Mouse (Mus musculus): ENCODE measurements around the gene Gdf9.

GRCm38 (mm10) chr11:53413871-53414270 is 17.0 kb upstream of the Gdf9 start:
- no peak for TF ChIP-seq CTCF (IDR thresholded peaks at IDR 0.05 in 2 of 3, conservative IDR thresholded peaks at IDR 0.05 in 1 of 3; ENCODE audit: control insufficient read depth in 1 of 3, insufficient read depth in 1 of 3, low read depth in 2 of 3, low read length in 3 of 3, poor library complexity in 1 of 3, severe bottlenecking in 1 of 3)
- TF ChIP-seq HCFC1 (IDR thresholded peaks at IDR 0.05; ENCODE audit: low read depth, low read length), result no peak
- no peak for TF ChIP-seq MAFK (IDR thresholded peaks at IDR 0.05; ENCODE audit: borderline replicate concordance, low read depth, low read length)
- no peak for TF ChIP-seq POLR2A (IDR thresholded peaks at IDR 0.05; ENCODE audit: control insufficient read depth in 1 of 2, insufficient read depth in 1 of 2, low read depth in 1 of 2, low read length in 2 of 2, poor library complexity in 1 of 2)
- TF ChIP-seq MAZ (IDR thresholded peaks at IDR 0.05; ENCODE audit: low read depth, low read length), result no peak
- TF ChIP-seq NRF1 (IDR thresholded peaks at IDR 0.05; ENCODE audit: insufficient read depth, low read depth, low read length, poor library complexity, severe bottlenecking), result no peak
- no peak for TF ChIP-seq ZNF384 (IDR thresholded peaks at IDR 0.05; ENCODE audit: low read depth, low read length)
- TF ChIP-seq EP300 (IDR thresholded peaks at IDR 0.05; ENCODE audit: low read depth in 1 of 2, low read length in 2 of 2), result no peak
- no peak for TF ChIP-seq USF2 (IDR thresholded peaks at IDR 0.05; ENCODE audit: borderline replicate concordance in 1 of 2, insufficient read depth in 1 of 2, low read depth in 1 of 2, low read length in 2 of 2)
- no peak for TF ChIP-seq UBTF (IDR thresholded peaks at IDR 0.05; ENCODE audit: borderline replicate concordance, insufficient read depth, low read depth, low read length)

Data from MEL (cell line).